Mouse (Mus musculus) gastrocnemius, adult 8-10 months (tissue): ENCODE results near the gene Timm23. TPM values are rescaled to one million over a fixed set of nuclear protein-coding genes. Genes with fewer than 3 reads are reported as not detected.
A peak's percentile ranks its signal among the peaks of the same experiment; 100 is the strongest.
"Not testable (repeated sequence)": the region's sequence is repeated elsewhere in the genome, so short reads cannot be mapped to it uniquely, and the experiment has no call there.

Experiments
- DNase-seq, 2 experiments: peaks; one replicate each; pipeline ENCODE4 v3.0.0; 2022; ENCODE audit warnings: low spot score in 2 of 2
- total RNA-seq, 4 experiments: library from RNA; stranded (reverse); gene quantifications; 2 replicates each; pipeline ENCODE4 v1.2.4; 2022

The Timm23 gene
- total RNA-seq, 4 experiments from 2014 or later: 183 to 225 (median 215) TPM

DNA sequence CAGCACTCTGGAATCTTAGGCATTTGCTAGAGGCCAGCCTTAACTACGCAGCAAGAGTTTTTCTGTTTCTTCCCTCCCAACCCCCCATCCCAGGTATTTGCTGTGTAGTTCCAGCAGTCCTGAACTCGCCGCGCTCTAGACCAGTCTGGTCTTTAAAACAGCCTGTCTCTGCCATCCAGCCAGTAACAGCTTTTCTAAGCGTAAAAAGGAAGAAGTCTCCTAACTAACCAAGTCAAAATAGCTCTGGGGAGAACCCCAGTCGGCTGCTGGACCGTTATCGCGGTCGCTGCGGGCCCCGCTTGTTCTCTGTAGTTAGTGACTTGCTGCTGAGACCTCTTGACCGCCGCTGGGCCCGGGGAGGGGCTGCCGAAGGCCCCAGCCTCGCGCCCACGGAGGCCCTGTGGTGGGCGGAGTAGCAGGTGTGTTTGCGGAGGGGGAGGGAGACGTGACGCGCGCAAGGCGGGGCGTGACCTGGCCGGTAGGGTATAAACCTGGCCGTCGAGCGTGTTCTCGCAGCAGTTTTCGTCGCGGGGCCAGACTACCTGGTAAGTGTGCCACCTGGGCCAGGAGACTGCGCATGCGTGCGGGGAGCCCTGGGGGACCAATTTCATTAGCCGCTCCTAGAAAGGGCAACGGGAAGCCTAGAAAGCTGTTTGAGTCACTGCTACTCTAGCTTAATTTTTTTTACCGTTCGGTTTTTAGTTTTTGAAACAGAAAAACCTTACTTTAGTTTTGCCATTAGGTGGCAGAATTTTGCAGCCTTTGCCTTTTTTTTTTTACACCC lies 36.2 kb downstream of the Timm23 start:
- DNase-seq: peak; percentile 14 to 55

- DNase-seq: no peak
Measured at GRCm38 (mm10) chr14:32164173-32165051, 37.3 kb downstream of the Timm23 start.

- no peak for DNase-seq
Measured at GRCm38 (mm10) chr14:32163203-32163888, 38.4 kb downstream of the Timm23 start.

DNA sequence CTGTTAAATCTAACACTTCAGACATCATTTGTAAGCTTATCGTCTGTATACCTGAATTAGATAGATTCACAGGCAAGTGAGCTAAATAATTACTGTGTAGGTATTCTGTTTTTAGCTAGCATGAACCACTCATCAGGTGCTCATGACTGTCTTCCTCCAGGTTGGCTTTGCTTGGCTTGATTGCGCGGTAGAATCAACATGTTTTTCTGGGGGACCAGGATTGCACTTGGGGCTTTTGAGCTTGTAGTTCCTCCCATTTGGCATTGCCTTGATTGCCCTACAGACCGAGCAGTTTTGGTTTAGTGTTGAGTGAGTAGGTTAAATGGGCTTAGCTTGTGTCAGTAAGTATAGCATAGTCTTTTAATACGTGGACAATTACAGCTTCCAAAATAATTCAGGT lies 39.5 kb downstream of the Timm23 start:
- DNase-seq: no peak

GRCm38 (mm10) chr14:32161090-32161885 lies 40.4 kb downstream of the Timm23 start:
- no peak for DNase-seq

DNA sequence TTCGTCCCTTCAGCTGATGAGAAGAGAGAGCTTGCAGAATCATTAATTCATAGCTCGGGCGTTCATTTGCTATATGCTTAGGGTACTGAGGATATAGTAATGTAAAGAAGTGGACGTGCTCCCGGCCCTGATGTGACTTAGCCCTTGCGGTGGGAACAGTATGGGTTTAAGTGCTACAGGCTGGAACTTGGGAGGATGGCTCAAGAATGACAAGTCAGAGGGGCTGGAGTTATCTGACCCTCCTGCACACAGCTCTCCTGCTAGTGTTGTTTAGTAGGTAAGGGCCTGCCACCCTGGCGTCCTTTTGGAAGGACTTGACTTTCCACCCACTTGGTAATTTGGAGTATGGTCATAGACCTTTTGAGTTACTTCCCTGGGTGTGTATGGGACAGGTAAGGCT lies 41.1 kb downstream of the Timm23 start:
- DNase-seq: no peak

- DNase-seq: peak; percentile 98
Measured at GRCm38 (mm10) chr14:32159690-32160246, 41.9 kb downstream of the Timm23 start, which contains the start of gene Ncoa4. Gene Ncoa4 (plus strand): TSS chr14:32159865.

- no peak for DNase-seq
Measured at GRCm38 (mm10) chr14:32159150-32159670, 42.5 kb downstream of the Timm23 start.

DNA sequence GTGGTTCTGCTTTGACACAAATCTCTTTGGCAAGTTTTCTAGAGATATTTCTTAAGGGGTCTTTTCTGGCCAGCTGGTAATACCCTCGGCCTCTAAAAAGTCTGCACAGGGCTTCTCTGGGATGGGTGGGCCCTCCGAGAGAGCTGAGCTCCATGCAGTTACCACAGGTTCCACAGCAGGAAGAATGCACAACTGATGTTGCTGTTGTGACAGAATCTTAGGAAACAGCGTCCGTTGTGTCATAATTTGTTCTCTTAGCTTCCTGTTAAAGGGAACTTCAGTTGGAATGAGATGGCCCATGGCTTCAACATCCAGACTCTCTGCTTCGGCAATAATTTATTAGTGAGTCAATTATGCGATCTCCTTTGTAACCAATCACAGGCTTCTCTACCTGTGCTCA lies 46.9 kb downstream of the Timm23 start:
- DNase-seq: no peak

DNA sequence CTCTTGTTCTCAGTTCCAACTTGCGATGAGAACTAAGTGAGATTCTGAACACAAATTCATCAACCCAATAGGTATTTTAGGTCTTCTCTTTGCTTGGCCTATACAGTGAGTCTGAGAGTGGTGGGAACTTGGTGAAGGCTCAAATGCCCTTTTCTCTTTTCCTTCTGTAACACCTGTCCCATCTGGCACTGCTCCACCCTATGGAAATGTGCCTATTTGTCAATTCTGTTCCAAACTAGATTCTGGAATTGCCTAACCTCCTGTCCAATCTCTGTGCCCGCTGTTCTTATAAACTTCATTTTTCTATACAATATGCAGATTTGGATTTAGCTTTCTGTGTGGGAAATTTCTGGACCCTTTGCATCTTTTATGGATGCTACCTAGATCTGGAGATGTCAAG lies 48.5 kb downstream of the Timm23 start:
- DNase-seq: no peak

GRCm38 (mm10) chr14:32152243-32152965 lies 49.3 kb downstream of the Timm23 start:
- DNase-seq: no peak

DNA sequence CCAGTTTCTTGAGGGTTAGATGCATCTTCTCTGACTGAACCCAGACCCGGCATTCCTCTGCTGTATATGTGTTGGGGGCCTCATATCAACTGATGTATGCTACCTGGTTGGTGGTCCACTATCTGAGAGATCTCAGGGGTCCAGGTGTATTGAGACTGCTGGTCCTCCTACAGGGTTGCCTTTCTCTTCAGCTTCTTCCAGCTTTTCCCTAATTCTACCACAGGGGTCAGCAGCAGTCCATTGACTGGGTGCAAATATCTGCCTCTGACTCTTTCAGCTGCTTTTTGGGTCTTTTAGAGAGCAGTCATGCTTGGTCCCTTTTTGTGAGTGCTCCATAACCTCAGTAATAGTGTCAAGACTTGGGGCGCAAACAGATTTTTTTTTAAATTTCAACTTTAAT lies 50.8 kb downstream of the Timm23 start:
- no peak for DNase-seq

- DNase-seq: no peak
Measured at GRCm38 (mm10) chr14:32146578-32146977, 55.1 kb downstream of the Timm23 start.

GRCm38 (mm10) chr14:32145809-32146511 lies 55.7 kb downstream of the Timm23 start:
- DNase-seq: no peak

GRCm38 (mm10) chr14:32145401-32145800 lies 56.3 kb downstream of the Timm23 start:
- no peak for DNase-seq

- DNase-seq: no peak
Measured at GRCm38 (mm10) chr14:32144734-32145133, 57.0 kb downstream of the Timm23 start.

DNA sequence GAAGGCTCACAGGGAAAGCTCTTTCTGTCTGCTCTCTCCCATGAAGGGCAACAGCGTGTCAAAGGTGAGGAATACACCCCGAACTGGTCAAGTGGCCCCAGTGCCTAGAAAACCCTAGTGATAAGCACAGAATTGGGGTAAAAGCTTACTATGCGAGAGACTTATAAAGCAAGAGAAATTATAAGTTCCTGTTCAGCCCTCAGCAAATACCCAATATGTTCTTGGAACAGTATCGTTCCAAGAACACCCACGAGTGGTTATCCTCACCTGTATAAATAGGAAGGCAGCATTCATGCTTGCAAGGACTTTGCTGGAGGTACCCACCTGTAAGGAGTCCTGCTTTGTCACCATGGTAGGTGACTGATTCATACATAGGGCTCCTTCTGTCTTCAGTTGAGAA lies 60.0 kb downstream of the Timm23 start, which contains the start of gene Msmb:
Gene Msmb (plus strand): TSS at position 301 of the 400 bp plus-strand sequence.
- no peak for DNase-seq

- no peak for DNase-seq
Measured at GRCm38 (mm10) chr14:32140359-32140965, 61.2 kb downstream of the Timm23 start.

DNA sequence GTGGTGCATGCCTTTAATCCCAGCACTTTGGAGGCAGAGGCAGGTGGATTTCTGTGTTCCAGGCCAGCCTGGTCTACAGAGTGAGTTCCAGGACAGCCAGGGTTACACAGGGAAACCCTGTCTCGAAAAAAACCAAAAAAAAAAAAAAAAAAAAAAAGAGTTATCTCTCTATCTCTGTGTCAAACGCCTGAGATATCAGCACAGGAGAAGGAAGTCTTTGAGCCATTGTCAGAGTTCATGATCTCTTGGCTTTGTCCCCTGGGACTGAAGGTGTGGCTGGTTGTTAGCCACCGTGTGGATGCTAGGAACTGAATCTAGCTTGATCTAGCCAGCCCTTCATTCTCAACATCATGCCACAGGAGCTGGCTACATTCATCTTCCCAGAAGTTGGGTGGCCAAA lies 65.2 kb downstream of the Timm23 start:
- not testable (repeated sequence) for DNase-seq
